Mouse (Mus musculus) E14TG2a.4 (cell line): ENCODE measurements around the gene Slc12a9.

Experiments used
- CTCF ChIP-seq: conservative IDR thresholded peaks from 2 replicates; pipeline ENCODE4 v1.5.1; 2014; ENCODE audit warnings: low read length
- NANOG ChIP-seq: IDR thresholded peaks from 2 replicates; pipeline ENCODE4 v1.6.1; 2014; ENCODE audit warnings: borderline replicate concordance, low read length, mixed read lengths
- POU5F1 ChIP-seq: IDR thresholded peaks from 2 replicates; pipeline ENCODE4 v1.6.1; 2014; ENCODE audit warnings: low read length, borderline replicate concordance

GRCm38 (mm10) chr5:137320996-137321395 lies 12.4 kb downstream of the Slc12a9 start:
- TF ChIP-seq CTCF (no peak), NANOG (no peak), POU5F1 (no peak)
